Mouse (Mus musculus): Measurements from ENCODE around the gene Hipk3.

- TF ChIP-seq POLR2A (IDR thresholded peaks at IDR 0.05; ENCODE audit: borderline replicate concordance, control insufficient read depth, low read depth, low read length): no peak
- no peak for TF ChIP-seq CTCF (IDR thresholded peaks at IDR 0.05; ENCODE audit: control insufficient read depth, insufficient read depth, low read length)
Measured at GRCm38 (mm10) chr2:104490761-104491160, 3.5 kb downstream of the Hipk3 start.
